Mouse (Mus musculus) frontal cortex, postnatal 25 days (tissue): ENCODE measurements around the gene Olfr90.
"Not testable (repeated sequence)": the region's sequence is repeated elsewhere in the genome, so short reads cannot be mapped to it uniquely, and the experiment has no call there.

Experiments
- DNase-seq, 2 experiments: peaks; one replicate each; pipeline ENCODE4 v3.0.0; 2022; ENCODE audit warnings: low spot score in 2 of 2

Olfr90 gene

DNA sequence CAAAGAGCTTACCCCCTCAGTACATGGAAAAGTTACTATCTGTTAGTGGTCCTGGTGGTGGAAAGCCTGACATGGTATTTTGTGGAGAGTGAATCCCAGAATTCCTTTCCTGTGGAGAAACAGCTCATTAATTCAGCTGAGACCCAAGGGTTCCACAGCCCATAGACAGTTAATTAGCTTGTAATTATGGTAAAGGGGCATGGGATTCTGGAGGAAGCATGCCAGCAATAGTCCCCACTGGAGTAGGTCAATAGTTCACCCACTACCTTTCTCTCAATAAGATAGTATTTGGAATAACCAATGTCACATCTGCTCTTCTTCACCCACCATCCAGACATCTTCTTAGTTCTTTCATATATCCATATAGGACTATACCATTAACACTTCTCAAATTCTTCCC, at the start of gene Olfr90:
Gene Olfr90, minus strand, starts transcription at position 101 of the 400 bp plus-strand sequence.
- DNase-seq = no peak

DNA sequence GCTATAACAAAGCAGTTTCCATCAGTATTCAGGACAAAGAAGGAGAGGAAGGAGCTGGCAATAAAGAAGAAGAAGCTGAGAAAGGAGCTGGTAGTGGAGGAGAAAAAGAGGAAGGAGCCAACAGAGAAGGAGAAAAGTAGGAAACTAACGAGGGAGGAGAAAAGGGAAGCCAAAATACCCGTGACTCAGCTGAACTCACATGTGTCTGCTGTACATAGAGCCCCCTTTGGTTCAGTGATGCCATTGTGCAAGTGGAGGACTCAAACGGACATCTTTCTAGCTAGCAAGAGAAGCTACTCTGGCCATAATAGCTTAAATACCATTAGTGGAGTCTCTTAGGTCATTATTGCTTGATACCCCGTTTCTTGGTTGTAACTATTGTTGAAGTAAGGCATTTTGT, 43.1 kb upstream of the Olfr90 start:
- not testable (repeated sequence) for DNase-seq

DNA sequence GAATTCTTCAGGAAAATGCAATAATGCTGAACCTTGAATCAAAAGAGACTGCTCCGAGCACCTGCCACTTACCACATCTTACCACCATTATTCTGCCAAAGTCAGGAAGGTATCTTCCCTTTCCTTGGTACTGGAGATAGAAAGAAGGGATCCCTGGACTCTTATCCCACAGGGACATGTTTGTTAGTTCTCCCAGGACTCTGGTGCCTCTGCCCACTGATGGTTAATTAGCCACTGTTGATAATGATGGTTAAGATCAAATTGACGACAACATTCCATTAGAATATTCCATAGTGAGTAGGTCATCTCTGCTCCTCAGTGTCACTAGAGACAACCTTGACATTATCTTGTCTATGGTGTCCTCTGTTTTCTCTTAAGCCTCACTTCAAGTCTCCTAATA, 31.7 kb upstream of the Olfr90 start, which contains the start of gene Olfr92:
Gene Olfr92, minus strand, starts transcription at position 101 of the 400 bp plus-strand sequence.
- DNase-seq = no peak

DNA sequence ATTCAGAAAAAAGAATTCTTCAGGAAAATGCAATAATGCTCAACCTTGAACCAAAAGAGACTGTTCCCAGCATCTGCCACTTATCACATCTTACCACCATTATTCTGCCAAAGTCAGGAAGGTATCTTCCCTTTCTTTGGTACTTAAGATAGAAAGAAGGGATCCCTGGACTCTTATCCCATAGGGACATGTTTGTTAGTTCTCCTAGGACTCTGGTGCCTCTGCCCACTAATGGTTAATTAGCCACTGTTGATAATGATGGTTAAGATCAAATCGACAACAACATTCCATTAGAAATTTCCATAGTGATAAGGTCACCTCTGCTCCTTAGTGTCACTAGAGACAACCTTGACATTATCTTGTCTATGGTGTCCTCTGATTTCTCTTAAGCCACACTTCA, 9.9 kb upstream of the Olfr90 start, which contains the start of gene Olfr91:
Gene Olfr91, minus strand, starts transcription at position 101 of the 400 bp plus-strand sequence.
- DNase-seq = no peak

DNA sequence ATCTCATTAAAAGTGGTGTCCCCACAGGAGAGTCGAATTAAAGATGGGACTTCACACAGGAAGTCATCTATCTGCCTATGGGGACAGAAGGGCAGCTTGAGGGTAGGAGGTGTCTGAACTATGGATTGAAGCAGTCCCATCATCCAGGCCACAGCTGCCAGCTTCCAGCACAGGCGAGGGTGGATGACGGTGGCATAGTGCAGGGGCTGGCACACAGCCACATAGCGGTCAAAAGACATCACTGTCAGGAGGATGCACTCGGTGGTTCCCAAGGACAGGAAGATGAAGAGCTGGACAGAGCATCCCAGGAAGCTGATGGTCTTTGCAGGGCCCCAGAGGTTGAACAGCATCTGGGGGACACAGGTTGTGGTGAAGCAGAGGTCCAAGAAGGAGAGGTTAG, 5.0 kb upstream of the Olfr90 start:
- no peak for DNase-seq

DNA sequence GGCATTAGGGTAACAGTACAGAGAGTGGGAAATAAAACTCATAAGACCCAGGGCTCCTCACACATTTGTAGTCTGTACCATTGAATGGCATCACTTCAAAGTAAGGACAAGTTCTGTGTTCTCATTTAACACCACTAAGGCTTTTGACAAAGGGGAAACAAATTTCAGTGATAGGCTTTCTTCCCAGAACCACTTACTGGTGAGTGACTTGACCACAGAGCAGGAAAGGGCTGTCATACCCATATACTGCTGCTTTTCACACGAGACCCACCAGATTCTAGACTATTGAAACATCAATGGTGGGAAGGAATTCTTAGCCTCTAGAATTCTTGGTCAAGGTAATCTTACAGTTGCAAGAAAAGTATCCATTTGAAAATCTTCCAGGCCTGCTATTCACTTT, 3.9 kb upstream of the Olfr90 start:
- no peak for DNase-seq

DNA sequence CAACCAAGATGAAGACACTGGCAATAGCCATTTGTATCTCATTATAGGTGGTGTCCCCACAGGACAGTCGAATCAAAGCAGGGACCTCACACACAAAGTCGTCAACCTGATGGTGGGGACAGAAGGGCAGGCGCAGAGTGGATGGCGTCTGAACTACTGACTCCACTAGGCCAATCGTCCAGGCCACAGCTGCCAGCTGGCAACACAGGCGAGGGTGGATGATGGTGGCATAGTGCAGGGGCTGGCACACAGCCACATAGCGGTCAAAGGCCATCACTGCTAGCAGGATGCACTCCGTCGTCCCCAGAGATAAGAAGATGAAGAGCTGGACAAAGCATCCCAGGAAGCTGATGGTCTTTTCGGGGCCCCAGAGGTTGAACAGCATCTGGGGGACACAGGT, 2.8 kb downstream of the Olfr90 start:
- DNase-seq = peak in 1 of 2 experiments; percentile 4

DNA sequence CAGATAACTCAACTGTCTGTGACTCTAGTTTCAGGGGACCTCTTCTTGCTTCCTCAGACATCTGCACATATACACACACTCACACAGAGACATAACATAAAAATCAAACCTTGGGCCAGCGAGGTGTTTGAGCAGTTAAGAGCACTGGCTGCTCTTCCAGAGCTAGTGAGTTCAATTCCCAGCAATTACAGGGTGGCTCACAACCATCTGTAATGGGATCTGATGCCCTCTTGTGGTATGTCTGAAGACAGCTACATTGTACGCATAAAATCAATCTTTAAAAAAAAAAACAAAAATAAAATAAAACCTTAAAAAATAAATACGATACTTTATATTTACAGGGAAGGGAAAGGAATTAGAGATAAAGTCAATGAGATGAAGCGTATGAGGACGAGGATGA, 3.7 kb downstream of the Olfr90 start:
- DNase-seq = no peak

DNA sequence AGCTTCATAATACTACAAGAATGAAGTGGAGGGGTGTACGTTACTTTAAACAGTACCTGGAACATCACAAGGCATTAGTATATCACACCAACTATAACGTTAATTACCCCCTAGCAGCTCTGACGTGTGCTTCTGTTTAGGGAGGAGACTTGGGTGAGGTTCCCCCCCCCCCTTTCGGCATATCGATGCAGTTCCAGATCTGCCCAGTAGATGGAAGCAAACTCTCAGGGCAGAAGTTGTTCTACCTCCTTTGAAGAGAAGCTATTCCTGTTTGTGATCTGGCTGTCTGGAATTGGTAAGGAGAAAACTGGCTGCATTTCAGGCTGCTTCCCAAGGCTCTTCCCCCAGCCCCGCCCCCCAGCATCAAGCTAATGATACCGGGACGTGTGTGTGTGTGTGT, 5.0 kb downstream of the Olfr90 start:
- no peak for DNase-seq

DNA sequence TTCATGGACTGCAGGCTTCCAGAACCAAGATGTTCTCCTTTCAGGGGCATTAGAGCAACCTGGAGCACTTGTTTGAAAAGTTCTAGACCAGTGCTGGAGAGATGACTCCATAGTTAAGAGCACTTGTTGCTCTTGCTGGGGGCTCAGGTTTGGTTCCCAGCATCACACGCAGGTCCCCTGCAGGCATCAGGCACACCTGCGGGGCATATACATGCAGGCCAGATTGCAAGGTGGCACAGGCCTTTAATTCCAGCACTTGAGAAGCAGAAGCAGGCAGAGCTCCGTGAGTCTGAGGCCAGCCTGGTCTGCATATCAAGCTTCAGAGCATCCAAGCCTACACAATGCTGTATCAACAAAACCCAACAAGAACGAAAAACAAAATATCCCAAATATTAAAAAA, 6.6 kb downstream of the Olfr90 start:
- no peak for DNase-seq

DNA sequence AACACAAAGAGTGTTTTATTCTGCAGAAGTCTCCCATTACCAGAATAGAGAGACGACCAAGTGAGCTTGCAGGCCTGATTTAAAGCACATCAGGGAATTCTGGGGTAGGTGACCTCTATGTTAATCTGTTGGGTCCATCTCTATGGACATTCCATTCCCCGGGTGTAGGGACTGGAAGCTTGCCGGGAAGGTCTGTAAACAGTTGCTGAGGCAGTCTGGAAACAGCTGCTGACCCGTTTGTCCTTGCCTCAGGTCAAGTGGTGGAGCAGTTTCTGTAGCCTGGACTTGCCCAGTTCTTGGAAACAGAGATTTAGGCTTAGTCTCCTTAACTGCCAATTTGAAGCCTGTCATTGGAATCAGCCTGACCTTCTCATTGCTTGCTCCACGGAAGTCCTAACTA, 8.2 kb downstream of the Olfr90 start:
- DNase-seq = no peak

DNA sequence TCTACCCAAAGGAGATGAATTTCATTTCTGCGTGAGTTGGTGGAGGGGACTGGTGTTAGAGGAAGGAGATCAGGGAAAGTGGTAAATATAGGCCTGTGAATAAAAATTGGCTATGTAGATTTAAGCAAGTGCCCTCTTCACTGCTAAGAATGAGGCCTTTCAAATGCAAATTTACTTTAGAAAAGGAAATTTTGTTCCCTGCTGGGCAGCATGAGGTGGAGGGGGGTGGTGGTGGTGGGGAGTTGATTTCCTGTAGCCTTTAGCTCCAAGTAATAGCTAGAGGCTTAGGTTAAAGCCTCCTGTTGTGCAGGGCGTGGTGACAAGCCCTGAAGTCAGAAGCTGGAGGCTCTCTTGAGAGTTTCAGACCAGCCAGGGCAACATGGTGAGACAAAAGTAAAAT, 9.3 kb downstream of the Olfr90 start:
- no peak for DNase-seq

DNA sequence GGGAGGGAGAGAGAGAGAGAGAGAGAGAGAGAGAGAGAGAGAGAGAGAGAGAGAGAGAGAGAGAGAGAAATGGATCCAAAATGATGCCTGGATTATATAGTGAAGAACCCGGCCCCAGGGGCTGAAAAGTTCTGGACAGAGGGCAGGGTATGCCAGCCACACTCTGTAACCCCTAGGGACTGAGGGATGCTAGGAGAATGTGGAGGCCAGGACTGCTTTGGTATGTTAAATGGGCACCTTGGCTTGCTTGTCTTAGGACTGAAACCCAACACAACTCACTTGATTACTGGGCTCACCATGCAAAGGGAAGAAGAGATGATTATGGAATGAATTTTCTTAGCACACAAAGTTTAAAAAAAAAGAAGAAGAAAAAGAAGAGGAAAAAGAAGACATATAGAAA, 10.1 kb downstream of the Olfr90 start:
- no peak for DNase-seq

DNA sequence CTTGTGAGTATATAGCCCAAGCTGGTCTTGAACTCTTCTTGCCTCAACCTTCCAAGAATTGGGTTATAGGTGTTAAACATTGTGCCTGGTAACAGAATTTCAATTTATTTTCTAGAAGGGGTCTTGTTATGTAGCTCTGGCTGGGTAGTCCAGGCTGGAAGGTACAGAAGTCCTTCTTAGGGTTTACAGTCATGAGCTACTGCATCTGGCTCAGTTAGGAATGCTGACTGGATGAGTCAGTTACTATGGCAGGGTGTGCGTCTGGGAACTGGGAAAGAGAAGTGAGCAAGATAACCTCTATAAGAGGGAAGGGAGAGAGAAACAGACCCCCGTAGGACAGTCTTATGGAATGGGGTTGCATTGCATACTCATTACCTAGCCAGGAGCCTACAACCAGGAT, 12.5 kb downstream of the Olfr90 start:
- no peak for DNase-seq

DNA sequence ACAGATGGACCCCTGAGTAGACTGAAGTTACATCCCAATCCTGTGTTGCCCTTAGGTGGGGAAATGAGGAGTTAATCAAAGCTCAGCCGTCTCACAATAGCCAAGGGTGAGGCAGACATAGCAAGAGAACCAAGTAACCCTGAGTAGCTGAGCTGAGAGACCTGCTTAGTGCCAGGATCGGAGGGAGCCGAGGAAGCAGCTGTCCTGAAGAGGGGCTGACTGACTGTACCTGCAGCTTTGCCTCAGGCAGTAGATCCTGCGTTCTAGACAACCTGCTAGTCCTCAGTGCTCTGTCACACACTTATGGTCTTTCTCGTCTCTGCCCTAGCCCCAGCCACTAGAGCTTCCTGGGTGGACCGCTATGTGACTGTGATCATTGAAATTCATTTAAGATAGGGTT, 13.1 kb downstream of the Olfr90 start:
- no peak for DNase-seq

DNA sequence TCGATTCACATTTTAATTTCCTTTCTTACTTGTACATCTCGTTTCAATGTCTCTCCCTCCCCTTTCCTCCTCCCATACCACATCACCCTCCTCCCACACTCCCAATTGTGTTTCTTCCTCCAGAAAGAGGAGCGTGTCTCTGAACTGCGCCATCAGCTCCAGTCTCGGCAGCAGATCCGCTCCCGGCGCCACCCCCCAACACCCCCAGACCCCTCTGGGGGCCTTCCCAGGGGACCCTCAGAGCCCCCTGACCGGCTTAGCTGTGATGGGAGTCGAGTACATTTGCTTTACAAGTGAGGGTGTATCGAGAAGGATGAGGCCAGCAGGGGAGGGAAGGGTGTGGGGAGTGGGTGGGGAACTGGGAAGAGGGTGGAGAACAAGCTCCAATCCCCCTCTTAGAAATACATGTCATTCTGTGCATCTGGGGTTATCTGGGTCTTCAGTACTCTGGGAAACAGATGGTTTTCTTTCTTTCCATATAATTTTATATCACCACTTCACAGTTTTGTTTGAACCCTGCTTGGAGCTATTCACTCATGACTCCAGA, 15.5 kb downstream of the Olfr90 start:
- DNase-seq = no peak

DNA sequence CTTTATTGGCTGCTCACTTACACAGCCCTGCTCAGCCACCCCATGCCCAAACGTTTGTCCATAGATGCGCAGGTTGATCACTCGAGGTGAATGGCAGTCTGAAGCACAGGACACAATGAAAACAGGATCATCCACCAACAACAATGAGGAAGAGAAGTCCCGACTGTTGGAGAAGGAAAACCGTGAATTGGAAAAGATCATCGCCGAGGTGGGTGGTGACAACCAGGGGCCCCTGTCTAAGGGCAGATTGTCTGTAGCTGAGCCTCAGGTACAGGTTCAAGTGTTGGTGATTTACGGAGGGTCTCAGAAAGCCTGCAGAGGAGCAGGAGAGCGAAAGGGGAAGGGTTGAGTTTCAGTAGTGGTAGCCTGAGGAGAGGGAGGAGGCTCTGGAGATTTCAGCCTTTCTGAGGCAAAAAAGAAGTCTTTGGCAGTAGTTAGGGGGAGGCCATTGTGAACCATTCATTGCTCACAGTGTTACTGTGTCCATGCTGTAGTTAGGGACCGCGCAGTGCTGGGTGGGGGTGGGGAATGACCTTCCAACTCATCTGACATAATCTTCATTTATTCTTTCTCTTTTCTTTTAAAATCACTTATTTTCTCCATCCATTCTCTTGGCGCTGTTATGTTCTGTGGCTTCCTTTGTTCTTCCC, 16.1 kb downstream of the Olfr90 start:
- no peak for DNase-seq

DNA sequence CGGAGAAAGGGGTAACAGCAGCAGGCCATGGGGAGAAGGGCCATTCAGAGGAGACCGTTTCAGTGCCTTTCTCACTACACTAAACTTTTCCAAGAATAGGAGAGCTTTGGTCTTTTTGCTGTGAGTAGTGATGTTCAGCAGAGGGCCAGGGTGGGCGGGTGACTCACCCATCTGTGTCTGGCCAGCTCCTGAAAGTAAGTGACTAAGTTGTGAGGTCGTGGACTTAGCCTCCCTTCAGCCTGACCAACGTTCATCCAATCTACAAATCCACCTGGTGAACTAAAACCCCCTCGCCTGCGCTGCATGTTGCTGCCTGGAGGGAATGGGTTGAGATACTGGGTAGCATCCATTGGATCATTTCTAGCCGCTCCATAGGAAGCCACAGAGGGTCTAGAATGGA, 18.2 kb downstream of the Olfr90 start:
- DNase-seq = no peak

DNA sequence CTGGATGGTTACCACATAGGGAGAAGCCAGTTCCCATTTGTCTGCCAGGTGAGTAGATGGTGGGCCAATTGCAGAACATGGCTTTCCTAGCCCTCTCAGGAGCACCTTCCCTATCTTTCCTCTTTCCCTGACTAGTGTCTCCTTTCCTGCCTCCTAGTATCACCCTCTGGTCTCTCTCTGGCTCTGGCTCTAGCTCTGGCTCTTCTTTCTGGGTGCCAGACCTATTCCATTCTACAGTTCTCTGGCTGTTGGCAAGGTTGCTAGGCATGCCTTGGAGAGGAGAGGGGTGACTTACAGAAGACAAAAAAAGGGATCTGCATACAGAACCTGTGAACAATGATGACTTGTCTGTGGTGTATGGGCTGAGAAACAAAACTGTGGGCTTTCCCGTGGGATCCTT, 20.4 kb downstream of the Olfr90 start:
- no peak for DNase-seq

DNA sequence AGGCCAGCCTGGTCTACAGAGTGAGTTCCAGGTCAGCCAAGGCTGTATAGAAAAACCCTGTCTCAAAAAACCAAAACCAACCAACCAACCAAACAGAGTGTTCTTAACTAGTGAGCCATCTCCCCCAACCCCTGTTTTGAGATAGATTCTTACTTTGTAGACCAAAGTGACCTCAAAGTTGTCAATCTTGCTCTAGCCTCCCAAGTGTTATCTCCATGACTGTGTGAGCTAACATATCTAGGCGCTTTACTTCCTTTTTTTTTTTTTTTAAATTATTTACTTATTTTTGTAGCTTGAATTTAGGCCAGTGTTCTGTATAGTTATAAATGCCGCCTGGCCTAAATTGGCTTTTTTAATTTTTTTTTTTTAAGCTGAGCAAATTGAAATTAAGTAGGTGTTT, 22.3 kb downstream of the Olfr90 start:
- DNase-seq = no peak

DNA sequence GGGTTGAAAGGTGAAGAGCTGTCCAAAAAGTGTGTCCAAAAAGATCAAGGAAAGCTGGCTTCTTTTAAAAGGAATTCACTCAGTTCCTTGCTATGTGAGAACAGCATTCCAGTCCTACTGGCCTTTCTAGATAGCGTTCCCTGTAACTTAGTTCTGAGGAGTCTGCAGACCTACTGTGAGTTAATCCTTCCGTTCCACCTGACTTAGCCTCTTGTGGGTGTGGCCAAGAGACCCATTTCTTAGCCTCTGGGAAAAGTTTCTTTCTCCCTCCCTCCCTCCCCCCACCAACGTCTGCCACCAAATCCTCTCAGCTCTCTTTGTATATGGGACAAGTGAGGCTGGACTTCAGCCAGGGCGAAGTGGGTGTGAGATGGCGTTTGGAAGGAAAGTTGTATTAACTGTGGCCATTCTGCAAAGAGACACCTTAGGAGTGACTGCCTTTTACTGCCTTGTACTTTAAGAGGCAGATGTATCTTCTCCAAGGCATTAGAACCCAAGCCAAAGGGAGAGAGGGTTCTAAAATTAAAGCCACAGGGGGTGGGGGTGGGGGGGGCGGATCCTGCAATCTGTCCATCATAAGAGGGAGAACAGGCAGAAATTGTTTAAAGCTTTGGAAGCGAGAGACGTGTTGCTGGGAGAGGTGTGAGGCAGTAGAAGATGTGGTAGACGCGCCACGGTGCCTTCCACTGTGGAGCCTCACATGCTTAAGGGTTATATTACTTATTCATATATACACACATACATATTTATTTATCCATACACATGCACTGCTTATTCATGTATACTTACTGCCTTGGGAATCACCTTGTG, 24.4 kb downstream of the Olfr90 start:
- DNase-seq = no peak

DNA sequence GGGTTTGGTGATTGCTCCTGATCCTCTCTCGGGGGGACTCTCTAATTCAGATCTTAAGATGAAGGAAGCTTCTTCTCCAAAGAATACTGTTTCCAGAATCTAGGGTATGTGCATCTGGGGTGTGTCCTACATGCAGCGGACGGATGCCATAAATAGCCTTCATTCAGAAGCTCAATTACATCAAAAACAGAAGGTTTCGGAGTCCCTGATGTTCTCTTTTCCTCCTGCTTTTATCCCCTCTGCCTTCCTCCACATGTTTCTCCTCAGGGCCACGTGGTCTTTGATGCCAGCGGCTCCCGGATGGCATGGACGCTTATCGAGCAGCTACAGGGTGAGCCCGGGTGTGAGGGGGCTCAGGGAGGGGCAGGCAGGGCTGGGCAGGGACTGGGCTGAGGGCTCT, 25.2 kb downstream of the Olfr90 start:
- DNase-seq = no peak

DNA sequence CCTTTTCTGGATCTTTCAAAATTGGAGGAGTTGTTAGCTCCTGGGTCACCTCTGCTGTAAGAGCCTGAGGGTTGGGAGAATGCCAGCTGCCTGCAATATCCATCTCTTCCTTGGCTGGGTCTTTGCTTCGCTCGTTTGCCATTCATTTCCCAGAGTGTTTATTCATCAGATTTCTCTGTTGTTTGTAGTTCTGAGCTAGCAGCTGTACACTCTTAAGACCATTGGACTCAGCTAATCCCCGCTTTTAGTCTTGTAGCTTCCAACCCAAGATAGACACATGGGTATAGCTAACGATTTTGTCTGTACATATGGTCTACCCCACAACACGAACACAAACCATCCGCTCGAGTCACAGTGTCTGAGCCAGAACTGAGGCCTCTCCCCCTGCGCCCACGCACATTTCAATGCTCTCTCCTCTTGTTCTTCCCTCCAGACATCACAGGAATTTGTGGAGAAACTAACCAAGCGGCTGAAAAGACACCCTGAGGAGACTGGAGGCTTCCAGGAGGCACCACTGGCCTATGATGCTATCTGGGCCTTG, 26.1 kb downstream of the Olfr90 start:
- no peak for DNase-seq
